Mouse (Mus musculus): ENCODE results near the gene Bcr.

DNA sequence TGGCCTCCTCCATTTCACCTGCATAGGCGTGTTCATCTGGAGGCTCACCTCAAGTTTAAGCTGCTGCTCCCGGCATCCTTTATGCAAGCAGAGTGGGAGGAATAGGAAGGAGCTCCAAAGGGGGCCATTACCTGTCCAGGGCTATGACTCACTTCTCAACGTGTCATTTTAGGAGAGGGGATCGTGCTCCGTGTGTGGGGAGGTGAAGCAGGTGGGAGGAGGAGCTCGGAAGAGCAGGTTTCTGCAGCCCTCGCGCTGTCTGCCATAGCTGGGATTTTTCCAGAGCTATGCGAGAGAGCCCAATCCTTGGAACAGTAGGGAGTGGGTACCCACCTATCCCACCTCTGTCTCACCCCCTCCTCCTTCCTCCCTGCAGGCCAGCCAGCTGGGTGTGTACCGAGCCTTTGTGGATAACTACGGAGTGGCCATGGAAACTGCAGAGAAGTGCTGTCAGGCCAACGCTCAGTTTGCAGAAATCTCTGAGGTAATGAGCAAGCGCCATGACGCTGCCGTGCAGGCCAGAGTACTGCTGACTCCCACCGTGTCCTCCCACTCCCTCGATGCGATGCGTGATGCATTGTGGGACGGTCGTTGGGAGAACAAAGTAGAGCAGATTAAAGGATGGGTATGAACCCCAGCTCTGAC, 75.2 kb downstream of the Bcr start:
- no peak for TF ChIP-seq CTCF (IDR thresholded peaks at IDR 0.05; ENCODE audit: low read depth, low read length)
- TF ChIP-seq POLR2AphosphoS5 (IDR thresholded peaks at IDR 0.05; ENCODE audit: insufficient replicate concordance, low read depth, low read length) = no peak

Data from G1E (cell line).